Mouse (Mus musculus) spleen, adult 2 months (tissue): ENCODE measurements around the gene Metap1.

Experiments
- CTCF ChIP-seq: fragments of 200-500 bp; IDR thresholded peaks from 2 replicates; pipeline ENCODE4 v1.5.1; 2011; ENCODE audit warnings: mild to moderate bottlenecking, inconsistent platforms; ENCODE audit not compliant: insufficient read depth, insufficient read length, insufficient replicate concordance; ENCODE audit errors: extremely low read depth
- POLR2A ChIP-seq: fragments of 200-500 bp; IDR thresholded peaks from 2 replicates; pipeline ENCODE4 v1.6.1; 2011; ENCODE audit warnings: low read depth, low read length, inconsistent platforms

DNA sequence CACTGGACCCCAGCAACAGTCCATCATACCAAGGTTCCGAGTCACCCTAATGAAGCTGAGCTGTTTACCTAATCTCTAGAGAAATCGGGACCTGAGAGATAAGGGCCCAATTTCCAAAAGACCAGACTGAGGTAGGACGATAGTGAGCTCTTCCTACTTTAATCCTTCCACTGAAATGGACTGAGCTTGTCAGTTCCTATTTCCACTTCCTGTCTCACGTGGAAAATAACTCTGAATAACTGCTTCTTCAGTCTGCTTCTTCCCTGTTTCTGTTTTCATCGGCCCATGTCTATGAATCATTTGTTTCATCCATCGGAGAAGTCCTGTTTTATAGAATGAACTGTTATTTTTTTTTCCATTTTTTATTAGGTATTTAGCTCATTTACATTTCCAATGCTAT lies 29.9 kb upstream of the Metap1 start:
- no peak for TF ChIP-seq CTCF
- no peak for TF ChIP-seq POLR2A
